Mouse (Mus musculus) heart, embryonic 14.5 days (tissue): ENCODE measurements at regions not wholly inside any gene's neighbourhood (a gene's known extent, or its start where the extent isn't known, plus 50 kb on each side); places are given as distances from the start of the nearest gene placed in this dataset.

Source experiments
- ATAC-seq: fragments of 200-750 bp; cut with Nextera tagmentation; 2 replicates; pipeline ENCODE4 v1.8.0; 2017; ENCODE audit warnings: low read depth, moderate TSS enrichment; ENCODE audit not compliant: insufficient number of reproducible peaks, insufficient read depth, low FRiP score
- H3K27ac ChIP-seq, 2 experiments: fragments of 200-500 bp in 1 of 2; fragments of 300-500 bp in 1 of 2; sonication (generic) in 1 of 2; replicated peaks in 1 of 2; 2 replicates each; pipeline ENCODE4 v1.5.1; 2012 to 2014; ENCODE audit warnings: low read depth in 2 of 2, low read length in 2 of 2, control low read depth in 1 of 2, mild to moderate bottlenecking in 1 of 2, mixed read lengths in 1 of 2; ENCODE audit not compliant: control insufficient read depth in 1 of 2, insufficient read depth in 1 of 2
- H3K27me3 ChIP-seq: fragments of 300-500 bp; sonication (generic); 2 replicates; pipeline ENCODE4 v1.6.1; 2014; ENCODE audit warnings: mild to moderate bottlenecking, low read length, control low read depth; ENCODE audit not compliant: control insufficient read depth, insufficient read depth
- H3K36me3 ChIP-seq: fragments of 300-500 bp; sonication (generic); 2 replicates; pipeline ENCODE4 v1.6.1; 2014; ENCODE audit warnings: mild to moderate bottlenecking, control low read depth, low read length, mixed read lengths; ENCODE audit not compliant: control insufficient read depth, insufficient read depth
- H3K4me1 ChIP-seq, 2 experiments: fragments of 200-500 bp in 1 of 2; fragments of 300-500 bp in 1 of 2; sonication (generic) in 1 of 2; 2 replicates each; pipeline ENCODE4 v1.6.1; 2012 to 2014; ENCODE audit warnings: low read length in 2 of 2, control low read depth in 1 of 2, mixed read lengths in 1 of 2; ENCODE audit not compliant: control insufficient read depth in 2 of 2, insufficient read depth in 2 of 2
- H3K4me2 ChIP-seq: fragments of 300-500 bp; sonication (generic); 2 replicates; pipeline ENCODE4 v1.6.1; 2014; ENCODE audit warnings: mild to moderate bottlenecking, low read length
- H3K4me3 ChIP-seq, 2 experiments: fragments of 200-500 bp in 1 of 2; fragments of 300-500 bp in 1 of 2; sonication (generic) in 1 of 2; 2 replicates each; pipeline ENCODE4 v1.5.1; 2012 to 2014; ENCODE audit warnings: low read length in 2 of 2, mild to moderate bottlenecking in 2 of 2, control low read depth in 1 of 2, low read depth in 1 of 2, moderate library complexity in 1 of 2; ENCODE audit not compliant: control insufficient read depth in 1 of 2, insufficient read depth in 1 of 2
- H3K9ac ChIP-seq: fragments of 300-500 bp; sonication (generic); 2 replicates; pipeline ENCODE4 v1.6.1; 2014; ENCODE audit warnings: mild to moderate bottlenecking, low read length
- H3K9me3 ChIP-seq: fragments of 300-500 bp; sonication (generic); 2 replicates; pipeline ENCODE4 v1.6.1; 2016; ENCODE audit warnings: low read length, control low read depth; ENCODE audit not compliant: control insufficient read depth
- WGBS: fragments of 180-500 bp; shearing (Covaris S2); extraction: QIAGEN DNeasy Blood & Tissue Kit; methylation state at CpG from one replicate; pipeline ENCODE4 v1.1.7; 2014; 5-methylcytosine and 5-hydroxymethylcytosine counted together

GRCm38 (mm10) chr15:27178084-27178935 lies 282.9 kb upstream of the Fbxl7 start:
- 70% methylated on average over 13 of the region's 13 CpGs for WGBS
- no peak overlapping the region for H3K27ac ChIP-seq
- H3K4me1 ChIP-seq: no peaks in the 10 kb centered on the region
- ATAC-seq: no peak
- no peaks in the 10 kb centered on the region for H3K36me3 ChIP-seq
- H3K9ac ChIP-seq: no peak overlapping the region
- H3K4me2 ChIP-seq: no peak overlapping the region
- H3K4me3 ChIP-seq: no peak overlapping the region
- no peaks in the 10 kb centered on the region for H3K27me3 ChIP-seq
- H3K9me3 ChIP-seq: no peaks in the 10 kb centered on the region

GRCm38 (mm10) chr15:27189699-27190098 lies 276.8 kb upstream of the Ank start:
- Histone ChIP-seq H3K36me3 (no peaks in the 10 kb centered on the region), H3K4me2 (no peak overlapping the region), H3K4me3 (no peak overlapping the region), H3K27me3 (no peaks in the 10 kb centered on the region), H3K9me3 (no peaks in the 10 kb centered on the region), H3K27ac (no peak overlapping the region), H3K9ac (no peak overlapping the region), H3K4me1 (no peaks in the 10 kb centered on the region)
- WGBS: 42% methylated on average over 4 of the region's 4 CpGs
- no peak for ATAC-seq

- H3K27me3 ChIP-seq: no peaks in the 10 kb centered on the region
- H3K4me3 ChIP-seq: no peak overlapping the region
- H3K9me3 ChIP-seq: no peaks in the 10 kb centered on the region
- no peak for ATAC-seq
- peaks cover 0 to 3% of the 10 kb centered on the region in 2 experiments; a peak in 3 of 4 replicates for H3K4me1 ChIP-seq
- no peaks in the 10 kb centered on the region for H3K36me3 ChIP-seq
- no peak overlapping the region for H3K4me2 ChIP-seq
- no peak overlapping the region for H3K9ac ChIP-seq
- no peak overlapping the region for H3K27ac ChIP-seq
- 82% methylated on average over 3 of the region's 3 CpGs for WGBS
Observed at GRCm38 (mm10) chr15:27201513-27201912, 265.0 kb upstream of the Ank start.

GRCm38 (mm10) chr15:27204888-27205287 lies 261.6 kb upstream of the Ank start:
- H3K27ac ChIP-seq: peak overlapping the region; percentile 19 to 28; a peak in 2 of 4 replicates

GRCm38 (mm10) chr15:27207446-27207845 lies 259.0 kb upstream of the Ank start:
- Histone ChIP-seq H3K4me3 (no peak overlapping the region), H3K36me3 (no peaks in the 10 kb centered on the region), H3K9ac (no peak overlapping the region), H3K4me1 (peaks cover 0 to 3% of the 10 kb centered on the region in 2 experiments; a peak in 3 of 4 replicates), H3K27me3 (no peaks in the 10 kb centered on the region), H3K9me3 (no peaks in the 10 kb centered on the region), H3K4me2 (no peak overlapping the region), H3K27ac (no peak overlapping the region)
- 81% methylated on average over 11 of the region's 11 CpGs for WGBS
- no peak for ATAC-seq

More at GRCm38 (mm10) chr15:27204888-27205287, 261.6 kb upstream of the Ank start:
- Histone ChIP-seq H3K36me3 (no peaks in the 10 kb centered on the region), H3K4me1 (peaks cover 0 to 3% of the 10 kb centered on the region in 2 experiments; a peak in 3 of 4 replicates), H3K4me2 (peak overlapping the region; percentile 12; the same call in 1 of the 2 replicates), H3K4me3 (no peak overlapping the region), H3K9ac (no peak overlapping the region), H3K27me3 (no peaks in the 10 kb centered on the region), H3K9me3 (no peaks in the 10 kb centered on the region)
- WGBS: 25% methylated on average over 6 of the region's 6 CpGs
- ATAC-seq: peak; percentile 76

GRCm38 (mm10) chr15:27216387-27216786 lies 250.1 kb upstream of the Ank start:
- Histone ChIP-seq H3K9ac (no peak overlapping the region), H3K27ac (no peak overlapping the region), H3K9me3 (no peaks in the 10 kb centered on the region), H3K36me3 (no peaks in the 10 kb centered on the region), H3K4me3 (no peak overlapping the region), H3K4me1 (no peaks in the 10 kb centered on the region), H3K27me3 (no peaks in the 10 kb centered on the region), H3K4me2 (no peak overlapping the region)
- ATAC-seq: no peak
- 58% methylated on average over 7 of the region's 7 CpGs for WGBS

- 95% methylated on average over 3 of the region's 3 CpGs for WGBS
Observed at GRCm38 (mm10) chr15:27219126-27219738, 247.2 kb upstream of the Ank start.

More at GRCm38 (mm10) chr15:27219126-27219738, 247.2 kb upstream of the Ank start:
- Histone ChIP-seq H3K9me3 (no peaks in the 10 kb centered on the region), H3K4me2 (no peak overlapping the region), H3K4me1 (no peaks in the 10 kb centered on the region), H3K9ac (no peak overlapping the region), H3K27ac (no peak overlapping the region), H3K36me3 (no peaks in the 10 kb centered on the region), H3K4me3 (no peak overlapping the region), H3K27me3 (no peaks in the 10 kb centered on the region)
- no peak for ATAC-seq
